Mouse (Mus musculus) left cerebral cortex, adult 11 months (tissue): ENCODE measurements around the gene Kcnk4.
"Not testable (repeated sequence)": the region's sequence is repeated elsewhere in the genome, so short reads cannot be mapped to it uniquely, and the experiment has no call there.

ENCODE experiments used
- DNase-seq: peaks from one replicate; pipeline ENCODE4 v3.0.0; 2022; ENCODE audit warnings: low spot score

Gene Kcnk4

GRCm38 (mm10) chr19:6916496-6916895 lies 17.8 kb downstream of the Kcnk4 start:
- no peak for DNase-seq

- DNase-seq, result no peak
Measured at GRCm38 (mm10) chr19:6915276-6915675, 19.0 kb downstream of the Kcnk4 start.

- no peak for DNase-seq
Measured at GRCm38 (mm10) chr19:6914540-6914939, 19.8 kb downstream of the Kcnk4 start.

DNA sequence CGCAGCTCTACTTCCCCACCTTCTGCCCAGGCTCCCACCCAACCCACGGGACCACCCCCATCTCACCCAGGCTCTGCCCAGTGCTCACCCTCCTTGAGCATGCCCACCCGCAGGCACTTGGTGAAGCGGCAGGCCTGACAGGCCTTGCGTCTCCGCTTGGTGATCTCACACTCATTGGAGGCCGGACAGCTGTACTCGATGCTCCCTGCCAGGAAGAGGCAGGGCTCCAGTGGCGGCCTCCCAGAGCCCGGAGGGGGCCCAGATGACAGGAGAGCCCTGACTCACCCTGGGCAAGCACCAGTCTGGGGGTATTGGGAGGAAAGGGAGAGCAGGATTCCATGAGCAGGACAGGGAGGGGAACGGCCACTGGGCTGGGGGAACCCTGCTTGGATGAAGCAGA lies 20.3 kb downstream of the Kcnk4 start:
- DNase-seq, result no peak

GRCm38 (mm10) chr19:6913036-6913435 lies 21.3 kb downstream of the Kcnk4 start:
- DNase-seq, result no peak

DNA sequence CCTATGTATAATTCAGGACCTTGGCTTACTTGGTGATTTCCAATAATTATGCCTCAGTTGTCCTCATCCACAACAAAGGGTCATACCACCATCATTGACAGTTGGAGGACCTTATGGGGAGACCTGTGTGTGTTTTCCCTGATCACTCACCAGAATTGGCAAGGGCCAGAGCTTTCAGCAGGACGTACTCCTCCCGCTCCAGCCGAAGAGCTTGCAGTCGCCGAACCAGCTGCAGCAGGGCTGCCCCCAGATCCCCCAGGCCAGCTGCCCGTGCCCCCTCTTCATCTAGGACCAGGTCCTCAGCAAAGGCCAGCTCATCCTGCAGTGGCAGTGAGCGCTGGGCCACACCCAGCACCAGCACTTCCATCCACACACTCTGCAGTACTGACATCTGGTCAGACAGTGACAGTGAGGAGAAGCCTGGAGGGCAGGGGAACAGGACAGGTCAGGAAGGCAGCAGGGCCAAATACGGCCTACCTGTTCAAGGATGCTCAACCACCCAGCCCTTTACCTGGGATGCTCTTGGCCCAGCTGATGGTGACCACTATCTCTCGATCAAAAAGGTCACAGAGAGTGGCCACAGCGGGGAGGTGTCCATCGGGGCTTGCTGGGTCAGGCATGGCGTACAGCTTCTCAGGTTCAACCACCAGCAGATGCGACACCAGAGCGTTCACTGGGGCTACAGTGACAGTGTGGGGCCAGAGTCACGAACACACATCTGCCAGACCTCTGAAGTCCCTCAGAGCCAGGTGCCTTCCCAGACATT lies 21.9 kb downstream of the Kcnk4 start:
- DNase-seq, result no peak

DNA sequence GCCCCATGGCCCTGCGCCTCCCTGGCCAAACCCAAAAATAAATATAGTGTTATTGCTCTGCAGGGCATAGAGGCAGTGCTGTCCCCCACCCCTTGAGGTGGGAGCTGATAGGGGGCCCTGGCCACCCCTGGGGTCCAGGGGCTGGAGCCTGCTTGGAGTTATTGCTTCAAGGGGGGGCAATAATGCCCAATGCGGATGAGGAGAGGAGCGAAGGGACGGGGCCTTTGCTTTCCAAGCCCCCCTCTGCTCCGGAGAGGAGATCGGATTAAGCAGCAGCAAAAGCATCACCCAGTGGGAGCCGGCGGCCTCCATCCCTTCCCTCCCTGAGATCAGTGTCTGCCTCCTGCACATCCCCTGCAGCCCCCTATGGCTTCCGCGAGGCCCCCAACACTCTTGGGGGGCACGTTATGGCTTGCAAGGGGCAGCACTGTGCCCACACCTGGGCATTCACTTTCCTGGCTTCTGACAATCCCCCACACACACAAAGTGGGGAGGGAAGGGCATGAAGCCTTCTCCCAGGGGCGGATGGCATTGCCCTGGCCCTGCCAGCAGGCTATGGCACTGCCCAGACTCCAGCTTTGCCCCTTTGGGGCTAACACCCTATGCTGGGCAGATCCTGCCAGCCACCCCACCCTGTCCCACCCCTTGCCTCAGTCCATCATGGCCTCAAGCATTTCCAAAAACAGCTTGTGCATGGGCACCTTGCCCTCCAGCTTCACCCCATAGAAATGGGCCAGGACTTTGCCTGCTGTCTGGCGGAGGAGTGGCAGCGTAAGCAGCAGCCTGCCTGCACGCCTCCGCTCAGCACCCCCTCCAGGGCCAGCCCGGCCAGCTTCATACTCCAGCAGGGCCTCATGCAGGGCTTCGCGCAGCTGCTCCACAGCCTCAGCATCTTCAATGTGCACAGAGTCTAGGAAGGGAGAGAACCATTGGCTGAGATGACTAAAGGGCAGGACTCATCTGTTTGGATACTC lies 22.9 kb downstream of the Kcnk4 start:
- DNase-seq, result no peak

GRCm38 (mm10) chr19:6910306-6910705 lies 24.0 kb downstream of the Kcnk4 start:
- DNase-seq, result not testable (repeated sequence)

DNA sequence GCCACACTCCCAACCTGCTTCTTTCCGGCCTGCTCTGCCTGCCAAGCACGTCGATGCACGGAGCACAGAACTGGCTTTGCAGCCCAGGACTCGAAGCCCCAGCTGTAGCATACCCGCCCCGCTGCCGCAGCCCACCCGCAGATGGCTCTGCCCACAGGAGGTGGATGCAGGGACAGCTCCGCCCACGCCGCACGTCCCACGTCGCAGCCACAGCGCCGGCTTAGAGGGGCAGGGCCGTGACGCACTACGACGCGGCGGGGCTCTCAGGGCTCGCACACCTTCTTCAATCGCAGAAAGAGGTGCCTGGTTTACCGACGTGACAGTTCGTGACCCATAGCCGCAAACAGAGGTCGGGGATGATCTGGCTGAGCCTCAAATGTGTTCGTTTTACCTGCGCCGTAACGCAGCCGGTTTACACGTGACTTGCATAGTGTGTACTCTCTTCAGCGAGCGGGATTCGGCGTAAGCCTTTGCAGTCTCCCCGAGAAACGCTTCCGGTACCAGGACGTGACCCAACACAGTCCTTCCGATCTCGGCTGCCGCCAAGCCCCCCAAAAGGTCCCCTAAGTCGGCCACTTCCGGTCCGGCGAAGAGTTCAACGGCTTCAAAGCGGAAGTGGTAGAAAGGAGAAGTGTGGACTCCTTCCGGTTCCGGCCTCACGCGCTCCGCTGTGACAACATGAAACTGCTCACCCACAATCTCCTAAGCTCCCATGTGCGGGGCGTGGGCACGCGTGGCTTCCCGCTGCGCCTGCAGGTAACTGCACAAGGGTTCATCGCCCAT lies 24.6 kb downstream of the Kcnk4 start, which contains the start of the genes Trmt112 and Prdx5:
TSS of gene Trmt112 (plus strand) at position 192 of the 783 bp plus-strand sequence.
TSS of gene Prdx5 (minus strand) at position 600 of the 783 bp plus-strand sequence.
- peak; percentile 88 for DNase-seq

- DNase-seq, result no peak
Measured at GRCm38 (mm10) chr19:6909021-6909420, 25.3 kb downstream of the Kcnk4 start.

- no peak for DNase-seq
Measured at GRCm38 (mm10) chr19:6907811-6908540, 26.3 kb downstream of the Kcnk4 start.

DNA sequence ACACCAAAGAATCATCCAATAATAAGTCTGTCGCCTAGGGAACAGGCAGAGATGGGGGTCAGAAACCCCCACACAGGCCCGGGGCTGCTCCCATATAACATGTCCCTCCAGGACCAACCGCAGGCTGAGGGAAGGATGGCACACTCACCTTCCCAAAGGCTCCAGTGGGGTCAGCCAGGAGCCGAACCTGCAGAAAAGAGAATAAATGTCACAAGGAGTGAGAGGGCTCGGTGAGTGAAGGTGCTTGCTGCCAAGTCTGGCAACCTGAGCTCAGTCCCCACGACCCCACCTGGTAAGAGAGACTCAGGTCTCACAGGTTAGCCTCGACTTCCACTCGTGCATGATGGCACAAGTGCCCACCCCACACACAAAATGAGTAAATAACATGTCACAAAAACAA lies 27.2 kb downstream of the Kcnk4 start:
- no peak for DNase-seq

- no peak for DNase-seq
Measured at GRCm38 (mm10) chr19:6906199-6906598, 28.1 kb downstream of the Kcnk4 start.

DNA sequence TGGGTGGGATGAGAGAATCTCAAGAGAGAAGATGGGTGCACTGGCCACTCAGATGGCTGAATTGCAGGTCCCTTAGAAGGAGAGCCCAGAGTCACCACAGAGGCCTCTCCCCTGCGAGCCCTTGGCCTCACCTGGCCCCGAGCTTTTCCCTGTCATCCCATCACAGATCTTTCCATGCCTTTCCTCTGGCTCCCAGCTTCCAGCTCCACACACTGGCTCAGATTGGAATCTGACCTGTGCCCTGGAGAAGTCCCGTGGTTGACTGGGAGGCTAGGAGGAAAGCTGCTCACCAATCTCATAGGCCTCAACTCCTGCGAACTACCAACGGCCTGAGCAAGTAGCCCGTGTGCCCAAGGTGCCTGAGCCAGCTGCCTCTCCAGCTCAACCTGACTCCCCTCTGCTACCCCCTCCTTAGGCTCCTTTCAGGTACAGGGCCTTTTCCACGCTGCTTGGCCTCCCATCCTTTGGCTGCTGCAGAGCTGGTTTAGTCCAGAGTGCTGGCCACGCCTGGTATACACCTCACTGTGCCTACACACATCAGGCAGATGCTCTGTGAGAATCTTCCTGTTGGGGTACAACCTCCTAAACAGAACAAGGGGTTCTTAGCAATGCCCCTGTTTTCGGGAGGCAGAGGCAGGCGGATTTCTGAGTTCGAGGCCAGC lies 28.7 kb downstream of the Kcnk4 start:
- no peak for DNase-seq

DNA sequence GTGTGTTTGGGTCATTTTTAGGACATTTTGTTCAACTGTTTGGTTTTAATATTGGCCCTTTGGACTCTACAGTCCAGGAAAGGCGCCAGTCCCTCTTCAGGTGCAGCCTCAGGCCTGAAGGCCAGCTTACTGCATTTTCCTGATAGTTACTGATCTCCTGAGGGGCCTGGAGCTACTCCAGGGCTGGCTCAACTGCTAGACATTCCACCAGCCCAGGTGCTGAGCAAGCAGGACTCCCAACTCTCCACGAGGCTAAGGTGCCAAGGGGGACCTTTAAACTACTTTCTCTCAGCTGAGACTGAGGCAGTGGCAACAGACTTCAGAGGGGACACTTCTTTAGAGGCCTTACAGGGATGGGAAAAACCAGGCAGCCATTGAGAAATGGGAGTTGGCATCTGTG lies 29.5 kb downstream of the Kcnk4 start:
- no peak for DNase-seq

- no peak for DNase-seq
Measured at GRCm38 (mm10) chr19:6903031-6903430, 31.3 kb downstream of the Kcnk4 start.

DNA sequence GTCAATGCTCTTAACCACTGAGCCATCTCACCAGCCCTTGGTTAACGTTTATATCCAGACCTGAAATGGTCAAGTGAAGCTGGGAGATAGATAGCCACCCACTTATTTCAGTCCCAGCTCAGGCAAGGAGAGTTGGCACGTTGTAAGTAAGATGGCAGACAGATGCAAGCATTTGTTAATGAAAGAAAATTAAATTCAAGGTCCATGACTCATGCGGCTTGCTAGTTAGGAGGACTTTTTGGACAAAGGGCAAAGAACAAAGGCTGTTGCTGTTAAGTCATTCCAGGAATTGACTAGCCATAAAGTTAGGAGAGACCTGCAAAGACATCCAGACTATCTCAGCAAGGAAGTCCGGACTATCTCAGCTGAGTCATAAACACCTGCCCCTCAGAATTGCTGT lies 34.7 kb downstream of the Kcnk4 start:
- DNase-seq, result no peak

- not testable (repeated sequence) for DNase-seq
Measured at GRCm38 (mm10) chr19:6895608-6896305, 38.6 kb downstream of the Kcnk4 start.

DNA sequence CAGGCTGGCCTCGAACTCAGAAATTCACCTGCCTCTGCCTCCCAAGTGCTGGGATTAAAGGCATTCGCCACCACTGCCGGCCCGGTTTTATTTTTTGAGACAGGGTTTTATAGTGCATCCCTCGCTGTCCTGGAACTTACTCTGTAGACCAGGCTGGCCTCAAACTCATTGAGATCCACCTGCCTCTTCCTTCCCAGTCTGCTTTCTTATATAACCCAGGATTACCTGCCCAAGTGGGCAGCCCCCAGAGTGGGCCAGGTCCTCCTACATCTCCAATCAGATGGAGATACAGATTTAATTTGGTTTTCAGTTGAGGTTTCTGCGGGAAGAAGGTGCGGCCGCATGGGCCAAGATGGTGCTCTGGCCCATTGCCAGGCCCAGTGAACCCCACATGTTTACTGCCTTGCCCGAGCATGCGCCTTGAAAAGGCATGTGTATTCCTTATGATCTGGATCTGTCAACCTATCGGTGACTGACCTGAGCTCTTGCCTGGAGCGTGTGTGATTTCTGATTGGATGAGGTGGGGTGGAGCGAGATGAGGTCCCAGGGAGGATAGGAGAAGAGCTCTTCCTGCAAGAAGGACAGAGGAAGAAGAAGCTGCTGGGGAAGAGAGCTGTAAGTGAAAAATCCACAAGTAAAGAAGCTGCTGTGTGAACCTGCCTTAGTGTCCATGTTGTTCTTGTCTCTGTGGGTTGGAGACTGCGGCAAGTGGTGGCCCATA lies 40.4 kb downstream of the Kcnk4 start:
- no peak for DNase-seq
